Mouse (Mus musculus) forebrain, embryonic 15.5 days (tissue): ENCODE measurements around the gene Appl1. TPM values are rescaled to one million over a fixed set of nuclear protein-coding genes. Genes with fewer than 3 reads are reported as not detected.

Experiments used
- ATAC-seq: fragments of 200-750 bp; cut with Nextera tagmentation; replicated peaks from 2 replicates; pipeline ENCODE4 v1.8.0; 2017; ENCODE audit warnings: mild to moderate bottlenecking, moderate TSS enrichment, moderate library complexity
- H3K27ac ChIP-seq: fragments of 300-500 bp; sonication (generic); replicated peaks from 2 replicates; pipeline ENCODE4 v1.5.1; 2015; ENCODE audit warnings: mild to moderate bottlenecking, inconsistent platforms
- H3K27me3 ChIP-seq: fragments of 300-500 bp; sonication (generic); 2 replicates; pipeline ENCODE4 v1.6.1; 2015; ENCODE audit warnings: inconsistent platforms
- H3K36me3 ChIP-seq: fragments of 300-500 bp; sonication (generic); 2 replicates; pipeline ENCODE4 v1.6.1; 2015; ENCODE audit warnings: mild to moderate bottlenecking, inconsistent platforms
- H3K4me1 ChIP-seq: fragments of 300-500 bp; sonication (generic); 2 replicates; pipeline ENCODE4 v1.6.1; 2015; ENCODE audit warnings: inconsistent platforms
- H3K4me2 ChIP-seq: fragments of 300-500 bp; sonication (generic); replicated peaks from 2 replicates; pipeline ENCODE4 v1.6.1; 2015; ENCODE audit warnings: mild to moderate bottlenecking, inconsistent platforms
- H3K4me3 ChIP-seq: fragments of 300-500 bp; sonication (generic); 2 replicates; pipeline ENCODE4 v1.5.1; 2015; ENCODE audit warnings: mild to moderate bottlenecking, inconsistent platforms
- H3K9ac ChIP-seq: fragments of 300-500 bp; sonication (generic); replicated peaks from 2 replicates; pipeline ENCODE4 v1.6.1; 2015; ENCODE audit warnings: mild to moderate bottlenecking, inconsistent platforms
- H3K9me3 ChIP-seq: fragments of 300-500 bp; sonication (generic); 2 replicates; pipeline ENCODE4 v1.6.1; 2016; ENCODE audit warnings: inconsistent platforms
- WGBS: fragments of 180-500 bp; shearing (Covaris S2); methylation state at CpG from one replicate; pipeline ENCODE4 v1.1.7; 2015; ENCODE audit warnings: mixed read lengths; 5-methylcytosine and 5-hydroxymethylcytosine counted together
- polyA plus RNA-seq: library from polyadenylated mRNA; unstranded; fragments of >200 nt; fragmentation: Nextera tagmentation; extraction: Ambion mirVana; gene quantifications from 2 replicates; pipeline ENCODE4 v1.2.1, GENCODE M21; 2015

Appl1 gene
- polyA plus RNA-seq, 1 experiment from 2014 or later = 66.4 TPM

DNA sequence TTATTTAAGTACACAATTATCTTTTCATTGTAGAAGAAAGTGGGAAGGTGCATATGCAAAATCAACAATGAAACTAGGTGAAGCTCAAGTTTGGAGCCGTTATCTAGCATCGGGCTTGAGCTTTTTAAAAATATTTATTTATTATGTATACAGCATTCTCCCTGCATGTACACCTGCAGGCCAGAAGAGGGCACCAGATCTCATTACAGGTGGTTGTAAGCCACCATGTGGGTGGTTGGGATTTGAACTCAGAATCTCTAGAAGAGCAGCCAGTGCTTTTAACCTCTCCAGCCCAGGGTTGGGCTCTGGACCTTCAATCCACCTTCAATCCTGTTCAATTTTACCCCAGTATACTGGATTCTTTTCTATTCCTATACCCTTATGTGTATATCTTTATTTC lies 17.7 kb upstream of the Appl1 start:
- WGBS = 80% methylated on average over 2 of the region's 2 CpGs
- Histone ChIP-seq H3K9me3 (no peaks in the 10 kb centered on the region), H3K9ac (no peak overlapping the region), H3K4me2 (no peak overlapping the region), H3K4me1 (no peaks in the 10 kb centered on the region), H3K27me3 (no peaks in the 10 kb centered on the region), H3K27ac (no peak overlapping the region), H3K36me3 (no peaks in the 10 kb centered on the region), H3K4me3 (no peak overlapping the region)
- no peak for ATAC-seq

DNA sequence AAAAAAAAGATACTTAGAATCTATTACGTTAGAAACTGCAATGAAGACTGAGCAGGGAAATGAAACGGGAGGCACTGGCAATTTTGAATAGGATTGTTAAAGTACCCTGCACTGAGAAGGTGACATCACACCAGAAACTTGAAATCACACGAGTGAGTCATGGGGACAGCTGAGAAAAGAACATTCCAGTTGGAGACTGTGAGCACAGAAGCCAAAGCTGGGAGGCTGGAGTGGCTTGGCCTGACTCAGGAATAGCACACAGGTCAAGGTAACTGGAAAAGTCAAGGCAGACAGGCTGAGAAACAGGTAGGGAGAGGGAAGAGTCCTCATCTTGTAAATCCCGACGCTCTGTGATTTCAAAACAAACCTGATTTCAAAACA lies 11.1 kb upstream of the Appl1 start:
- ATAC-seq = no peak
- Histone ChIP-seq H3K4me2 (no peak overlapping the region), H3K4me1 (no peaks in the 10 kb centered on the region), H3K27me3 (no peaks in the 10 kb centered on the region), H3K36me3 (no peaks in the 10 kb centered on the region), H3K9me3 (0 out of 2 replicates have a peak, but pooled peaks cover 5% of the 10 kb centered on the region), H3K27ac (no peak overlapping the region), H3K4me3 (no peak overlapping the region), H3K9ac (no peak overlapping the region)
- WGBS = 76% methylated on average over 5 of the region's 5 CpGs

GRCm38 (mm10) chr14:26981494-26982149 lies 10.6 kb upstream of the Appl1 start:
- no peak overlapping the region for H3K27ac ChIP-seq
- no peak for ATAC-seq
- 68% methylated on average over 5 of the region's 5 CpGs for WGBS

DNA sequence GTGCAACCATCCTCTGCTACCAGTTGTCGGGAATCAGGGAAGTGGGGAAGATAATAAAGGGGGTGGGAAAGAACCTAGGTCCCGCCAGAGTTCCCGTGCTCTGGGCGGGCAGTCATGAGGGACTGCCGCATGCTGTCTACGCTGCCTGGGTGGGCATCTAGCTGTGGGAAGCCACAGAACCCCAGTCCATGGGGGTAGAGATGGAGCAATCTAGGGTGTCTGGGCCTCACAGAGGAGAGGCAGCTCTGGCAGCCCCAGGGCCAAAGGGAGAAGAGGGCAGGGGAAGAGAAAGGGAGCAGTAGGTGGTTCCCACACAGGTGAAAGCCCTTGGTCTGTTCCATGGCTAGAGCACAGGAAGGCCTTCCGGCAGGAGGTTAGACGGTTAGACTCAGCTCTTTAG lies 10.0 kb upstream of the Appl1 start:
- no peak for ATAC-seq
- H3K4me3 ChIP-seq = no peak overlapping the region
- H3K9me3 ChIP-seq = 0 out of 2 replicates have a peak, but pooled peaks cover 5% of the 10 kb centered on the region
- H3K9ac ChIP-seq = no peak overlapping the region
- WGBS = 97% methylated on average over 8 of the region's 8 CpGs
- no peaks in the 10 kb centered on the region for H3K36me3 ChIP-seq
- no peak overlapping the region for H3K27ac ChIP-seq
- 0 out of 2 replicates have a peak, but pooled peaks cover 3% of the 10 kb centered on the region for H3K4me1 ChIP-seq
- H3K27me3 ChIP-seq = no peaks in the 10 kb centered on the region
- H3K4me2 ChIP-seq = no peak overlapping the region

More at GRCm38 (mm10) chr14:26981494-26982149, 10.6 kb upstream of the Appl1 start:
- Histone ChIP-seq H3K36me3 (no peaks in the 10 kb centered on the region), H3K9me3 (0 out of 2 replicates have a peak, but pooled peaks cover 5% of the 10 kb centered on the region), H3K4me2 (no peak overlapping the region), H3K4me1 (0 out of 2 replicates have a peak, but pooled peaks cover 3% of the 10 kb centered on the region), H3K4me3 (no peak overlapping the region), H3K9ac (no peak overlapping the region), H3K27me3 (no peaks in the 10 kb centered on the region)

DNA sequence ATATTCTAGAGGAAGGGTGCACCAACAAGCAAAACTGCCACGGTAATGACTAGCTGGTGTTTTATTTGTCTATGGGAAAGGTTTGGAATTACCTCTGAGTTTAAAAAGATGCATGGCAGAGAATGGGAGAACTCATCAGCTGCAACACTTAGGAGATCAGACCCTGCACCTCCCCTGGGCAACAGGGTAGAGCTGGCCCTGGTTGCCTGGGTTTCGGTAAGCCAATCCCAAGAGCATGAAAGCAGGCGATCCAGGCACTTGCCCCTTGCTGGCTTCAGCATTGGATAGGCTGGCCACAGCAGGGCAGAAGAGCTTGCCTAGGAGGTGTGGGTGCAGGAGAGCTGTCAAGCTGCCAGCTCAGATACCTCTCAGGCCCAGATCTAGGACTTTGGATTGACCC lies 8.8 kb upstream of the Appl1 start:
- Histone ChIP-seq H3K4me2 (no peak overlapping the region), H3K36me3 (no peaks in the 10 kb centered on the region), H3K27me3 (no peaks in the 10 kb centered on the region), H3K4me3 (no peak overlapping the region), H3K9ac (no peak overlapping the region), H3K27ac (no peak overlapping the region), H3K9me3 (0 out of 2 replicates have a peak, but pooled peaks cover 5% of the 10 kb centered on the region), H3K4me1 (0 out of 2 replicates have a peak, but pooled peaks cover 3% of the 10 kb centered on the region)
- WGBS = 93% methylated on average over 3 of the region's 3 CpGs
- ATAC-seq = no peak

- no peak overlapping the region for H3K4me2 ChIP-seq
- H3K4me1 ChIP-seq = 0 out of 2 replicates have a peak, but pooled peaks cover 3% of the 10 kb centered on the region
- ATAC-seq = no peak
- no peak overlapping the region for H3K27ac ChIP-seq
- H3K27me3 ChIP-seq = no peaks in the 10 kb centered on the region
- no peak overlapping the region for H3K4me3 ChIP-seq
- H3K9ac ChIP-seq = no peak overlapping the region
- WGBS = 36% methylated on average over 2 of the region's 2 CpGs
- H3K36me3 ChIP-seq = no peaks in the 10 kb centered on the region
- H3K9me3 ChIP-seq = 0 out of 2 replicates have a peak, but pooled peaks cover 5% of the 10 kb centered on the region
These were observed 6.5 kb upstream of the Appl1 start for GRCm38 (mm10) chr14:26977500-26977899.

DNA sequence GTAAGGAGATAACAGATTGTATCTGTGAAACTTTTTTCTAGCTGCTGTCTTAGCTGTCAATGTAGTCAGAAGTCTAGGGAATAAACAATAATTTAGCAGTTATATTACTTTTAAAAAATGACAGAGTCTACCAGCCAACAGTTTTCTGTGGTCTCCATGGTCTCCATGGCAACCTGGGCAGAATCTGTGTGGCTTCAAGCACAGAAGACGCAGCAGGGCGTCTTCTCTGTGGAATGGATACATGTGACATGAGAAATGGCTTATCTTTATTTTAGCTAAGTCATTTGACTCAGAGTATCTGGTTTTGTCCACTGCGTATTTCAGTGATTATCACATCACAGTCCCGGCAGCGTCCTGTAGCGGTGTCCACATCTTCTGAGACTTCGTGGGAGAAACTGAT lies 5.2 kb upstream of the Appl1 start:
- 0 out of 2 replicates have a peak, but pooled peaks cover 5% of the 10 kb centered on the region for H3K9me3 ChIP-seq
- H3K27ac ChIP-seq = no peak overlapping the region
- no peak overlapping the region for H3K4me3 ChIP-seq
- no peak overlapping the region for H3K9ac ChIP-seq
- WGBS = 64% methylated on average over 7 of the region's 7 CpGs
- H3K27me3 ChIP-seq = no peaks in the 10 kb centered on the region
- no peak overlapping the region for H3K4me2 ChIP-seq
- peaks cover 3% of the 10 kb centered on the region; the same call in 1 of the 2 replicates for H3K4me1 ChIP-seq
- no peak for ATAC-seq
- H3K36me3 ChIP-seq = no peaks in the 10 kb centered on the region

DNA sequence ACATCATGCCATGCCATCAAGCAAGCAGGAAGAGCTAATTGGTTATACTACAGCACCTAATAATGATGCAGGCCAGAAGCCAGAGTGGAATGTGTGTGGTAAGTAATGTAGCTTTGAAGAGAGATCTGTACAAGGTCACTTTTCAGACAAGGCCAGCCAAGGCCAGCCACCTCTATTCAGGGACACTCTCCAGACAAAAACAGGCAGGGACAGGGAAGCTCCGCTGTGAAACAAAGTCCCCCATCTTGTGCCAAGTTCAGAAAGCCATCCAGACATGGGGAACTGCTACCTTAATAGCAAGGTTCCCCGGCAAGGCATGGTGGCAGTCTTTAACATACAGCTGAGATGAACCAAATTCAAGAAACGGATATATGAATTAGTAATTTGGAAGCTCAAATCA lies 4.5 kb upstream of the Appl1 start:
- ATAC-seq = no peak
- Histone ChIP-seq H3K4me3 (no peak overlapping the region), H3K4me2 (no peak overlapping the region), H3K4me1 (peaks cover 3% of the 10 kb centered on the region), H3K9me3 (no peaks in the 10 kb centered on the region), H3K27me3 (no peaks in the 10 kb centered on the region), H3K9ac (no peak overlapping the region), H3K36me3 (no peaks in the 10 kb centered on the region), H3K27ac (no peak overlapping the region)
- 82% methylated on average over 3 of the region's 3 CpGs for WGBS

DNA sequence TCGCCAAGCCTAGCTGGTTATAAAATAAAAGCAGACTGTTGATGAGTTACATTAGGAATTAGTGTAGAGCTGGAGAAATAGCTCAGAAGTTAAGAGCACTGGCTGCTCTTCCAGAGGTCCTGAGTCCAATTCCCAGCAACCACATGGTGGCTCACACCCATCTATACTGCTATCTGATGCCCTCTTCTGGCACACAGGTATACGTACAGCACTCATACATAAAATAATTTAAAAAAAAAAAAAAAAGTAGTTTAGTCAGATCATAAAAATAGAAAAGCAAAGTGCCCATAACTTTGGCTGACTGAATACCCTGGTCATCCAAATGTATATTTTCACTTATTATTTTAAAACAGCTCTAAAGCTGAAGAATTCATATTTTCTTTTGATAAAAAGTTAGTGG lies 2.1 kb upstream of the Appl1 start:
- no peaks in the 10 kb centered on the region for H3K27me3 ChIP-seq
- H3K36me3 ChIP-seq = no peaks in the 10 kb centered on the region
- 73% methylated on average over 2 of the region's 2 CpGs for WGBS
- no peak for ATAC-seq
- no peak overlapping the region for H3K9ac ChIP-seq
- no peaks in the 10 kb centered on the region for H3K9me3 ChIP-seq
- H3K27ac ChIP-seq = no peak overlapping the region
- peaks cover 18% of the 10 kb centered on the region for H3K4me1 ChIP-seq
- H3K4me2 ChIP-seq = no peak overlapping the region
- H3K4me3 ChIP-seq = no peak overlapping the region

- 0% methylated on average over 49 of the region's 53 CpGs for WGBS
These were observed 546 bp downstream of the Appl1 start for GRCm38 (mm10) chr14:26970439-26970932.

GRCm38 (mm10) chr14:26969856-26970407 lies 1.1 kb downstream of the Appl1 start:
- H3K4me1 ChIP-seq = peaks cover 17% of the 10 kb centered on the region
- H3K36me3 ChIP-seq = no peaks in the 10 kb centered on the region
- ATAC-seq = peak; percentile 89
- peak overlapping the region; percentile 63 for H3K9ac ChIP-seq
- no peaks in the 10 kb centered on the region for H3K27me3 ChIP-seq
- peak overlapping the region; percentile 58 for H3K4me2 ChIP-seq
- peak overlapping the region; percentile 83 for H3K27ac ChIP-seq
- peak overlapping the region; percentile 82 for H3K4me3 ChIP-seq
- WGBS = under 1% methylated on average over 62 of the region's 62 CpGs
- H3K9me3 ChIP-seq = no peaks in the 10 kb centered on the region

More at GRCm38 (mm10) chr14:26970439-26970932, 546 bp downstream of the Appl1 start:
- peak; percentile 98 for ATAC-seq
- Histone ChIP-seq H3K9me3 (no peaks in the 10 kb centered on the region), H3K36me3 (no peaks in the 10 kb centered on the region), H3K4me2 (peak overlapping the region; percentile 58), H3K4me3 (peak overlapping the region; percentile 82), H3K4me1 (peaks cover 17% of the 10 kb centered on the region), H3K9ac (peak overlapping the region; percentile 63), H3K27ac (peak overlapping the region; percentile 83), H3K27me3 (no peaks in the 10 kb centered on the region)

DNA sequence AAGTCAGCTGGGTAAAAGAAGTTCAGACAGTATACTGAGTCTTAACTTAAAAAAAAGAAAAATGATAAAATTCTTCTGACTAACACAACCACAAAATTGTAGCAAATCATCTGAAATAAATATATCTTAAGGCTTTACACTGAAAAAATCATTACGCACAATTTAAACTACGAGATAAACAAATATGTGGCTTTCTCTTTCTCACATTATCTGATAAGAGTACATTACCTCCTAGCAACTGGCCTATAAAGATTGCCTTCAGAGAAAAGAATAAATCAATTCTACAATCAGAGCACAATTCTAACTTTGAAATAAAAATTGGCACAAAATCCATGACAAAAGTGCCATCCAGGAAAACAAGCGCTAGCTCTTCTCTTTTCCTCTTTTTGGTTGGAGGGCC lies 1.9 kb downstream of the Appl1 start:
- peak overlapping the region; percentile 63 for H3K9ac ChIP-seq
- WGBS = 80% methylated on average over 3 of the region's 3 CpGs
- H3K27me3 ChIP-seq = no peaks in the 10 kb centered on the region
- peak overlapping the region; percentile 58 for H3K4me2 ChIP-seq
- H3K27ac ChIP-seq = no peak overlapping the region
- H3K36me3 ChIP-seq = no peaks in the 10 kb centered on the region
- no peak for ATAC-seq
- H3K4me1 ChIP-seq = peaks cover 17% of the 10 kb centered on the region
- no peaks in the 10 kb centered on the region for H3K9me3 ChIP-seq
- peak overlapping the region; percentile 82 for H3K4me3 ChIP-seq
